Mouse (Mus musculus): ENCODE data around the gene Olfr984. TPM values are rescaled to one million over a fixed set of nuclear protein-coding genes. Genes with fewer than 3 reads are reported as not detected.

The Olfr984 gene
- total RNA-seq (2021): not detected
- long read RNA-seq, experiment 1: 0 reads
- long read RNA-seq, experiment 2: 0 reads

GRCm38 (mm10) chr9:40114106-40114505 is at the start of gene Olfr984:
TSS of gene Olfr984 (minus strand) at chr9:40114206.
- DNase-seq: no peak
- intact Hi-C loops (cut with DNase I): no loop called here

- DNase-seq: no peak
- intact Hi-C loops (cut with DNase I): no loop called here
These were observed 41.2 kb upstream of the Olfr984 start for GRCm38 (mm10) chr9:40155118-40155644.

GRCm38 (mm10) chr9:40141544-40141943 is 27.5 kb upstream of the Olfr984 start:
- no peak for DNase-seq
- intact Hi-C loops (cut with DNase I): no loop called here

- intact Hi-C loops (cut with DNase I): no loop called here
- no peak for DNase-seq
These were observed 25.5 kb upstream of the Olfr984 start for GRCm38 (mm10) chr9:40139484-40139883.

- DNase-seq: peak in 1 of 2 experiments; percentile 5
- intact Hi-C loops (cut with DNase I): no loop called here
These were observed 23.1 kb upstream of the Olfr984 start for GRCm38 (mm10) chr9:40136987-40137688.

- intact Hi-C loops (cut with DNase I): no loop called here
- no peak for DNase-seq
These were observed 16.6 kb upstream of the Olfr984 start for GRCm38 (mm10) chr9:40130556-40130955.

GRCm38 (mm10) chr9:40130084-40130483 is 16.1 kb upstream of the Olfr984 start, which contains the start of gene Olfr985:
TSS of gene Olfr985 (minus strand) at chr9:40130184.
- intact Hi-C loops (cut with DNase I): no loop called here
- no peak for DNase-seq

- intact Hi-C loops (cut with DNase I): no loop called here
- no peak for DNase-seq
These were observed 3.3 kb upstream of the Olfr984 start for GRCm38 (mm10) chr9:40117287-40117659.

- peak; percentile 73 to 75 for DNase-seq
- intact Hi-C loops (cut with DNase I): no loop called here
These were observed 2.8 kb upstream of the Olfr984 start for GRCm38 (mm10) chr9:40116645-40117286.

GRCm38 (mm10) chr9:40094769-40095168 is 19.2 kb downstream of the Olfr984 start:
- DNase-seq: no peak
- intact Hi-C loops (cut with DNase I): no loop called here

GRCm38 (mm10) chr9:40093495-40093894 is 20.5 kb downstream of the Olfr984 start, which contains the start of gene Olfr983:
TSS of gene Olfr983 (minus strand) at chr9:40093595.
- intact Hi-C loops (cut with DNase I): no loop called here
- DNase-seq: no peak

GRCm38 (mm10) chr9:40073529-40073928 is 40.5 kb downstream of the Olfr984 start, which contains the start of gene Olfr982:
TSS of gene Olfr982 (plus strand) at chr9:40073829.
- intact Hi-C loops (cut with DNase I): no loop called here
- DNase-seq: no peak

GRCm38 (mm10) chr9:40050138-40050537 is 63.9 kb downstream of the Olfr984 start:
- intact Hi-C loops (cut with DNase I): no loop called here
- no peak for DNase-seq

Other genes with a start within 250 kb of the Olfr984 start
- not detected for gene Olfr972, start 247.8 kb downstream of the Olfr984 start, total RNA-seq (2021)
- gene Olfr229, start 206.9 kb downstream of the Olfr984 start, total RNA-seq (2021): not detected
- gene Olfr974, start 176.7 kb downstream of the Olfr984 start, total RNA-seq (2021): not detected
- not detected for gene Olfr975, start 162.2 kb downstream of the Olfr984 start, total RNA-seq (2021)
- not detected for gene Olfr976, start 153.1 kb downstream of the Olfr984 start, total RNA-seq (2021)
- gene Olfr978, start 122.1 kb downstream of the Olfr984 start, total RNA-seq (2021): not detected
- gene Olfr979, start 110.7 kb downstream of the Olfr984 start, total RNA-seq (2021): not detected
- gene Olfr980, start 104.6 kb downstream of the Olfr984 start, total RNA-seq (2021): not detected
- gene Olfr981, start 92.7 kb downstream of the Olfr984 start, total RNA-seq (2021): not detected
- not detected for gene Olfr982, start 40.4 kb downstream of the Olfr984 start, total RNA-seq (2021)
- gene Olfr983, start 20.6 kb downstream of the Olfr984 start, total RNA-seq (2021): not detected
- not detected for gene Olfr985, start 16.0 kb upstream of the Olfr984 start, total RNA-seq (2021)
- not detected for gene Tmem225, start 33.9 kb upstream of the Olfr984 start, total RNA-seq (2021)
- not detected for gene Olfr986, start 66.7 kb upstream of the Olfr984 start, total RNA-seq (2021)
- gene Zfp202, start 78.1 kb upstream of the Olfr984 start, total RNA-seq (2021): 1 to 10 TPM; 2.0 TPM
- gene Scn3b, start 155.0 kb upstream of the Olfr984 start, total RNA-seq (2021): 1 to 10 TPM in 1 of 2 experiments, under 1 TPM in 1; 0.95 to 1.3 TPM

Data from heart, postnatal 14 days (tissue).